25 mouse cellular contexts compared by ENCODE assay signal in genomic region chr11:49088990-49089652, GRCm38 (mm10). TPM values are rescaled to one million over a fixed set of nuclear protein-coding genes. Genes with fewer than 3 reads are reported as not detected.
A peak's percentile ranks its signal among the peaks of the same experiment; 100 is the strongest.
DNase-seq lines count a peak whose midpoint lies in the region; ATAC-seq and TF ChIP-seq lines count a peak whose summit lies in the region.
"Had no signal": no experiment of that assay in that cellular context is flagged by ENCODE, and none has a peak within 500 bp of the region (broad histone marks: within the 10 kb centered on the region; RNA-seq: fewer than 3 reads in every experiment).

No protein-coding gene starts in this region.

- no peak overlapping the region for H3K27ac ChIP-seq in gastrocnemius, adult 2 months
- no peak overlapping the region for H3K27ac ChIP-seq in intestine, embryonic 15.5 days
- peak overlapping the region; percentile 95 for H3K27ac ChIP-seq in liver, embryonic 15.5 days (replicated peaks)
- H3K27ac ChIP-seq: embryonic facial prominence, embryonic 13.5 days; forebrain, embryonic 15.5 days; heart, embryonic 13.5 days; hindbrain, embryonic 13.5 days; kidney, postnatal 0 days; left cerebral cortex, adult 2 months; limb, embryonic 10.5 days had no signal

- ATAC-seq in intestine, embryonic 15.5 days, result peak; percentile 81
- ATAC-seq in liver, embryonic 15.5 days (ENCODE audit: insufficient read depth), result no peak
- ATAC-seq: forebrain, embryonic 15.5 days had no signal

- peaks cover 9% of the 10 kb centered on the region for H3K4me1 ChIP-seq in intestine, embryonic 15.5 days (replicated peaks)
- H3K4me1 ChIP-seq in liver, embryonic 15.5 days (replicated peaks), result peaks cover 81% of the 10 kb centered on the region
- H3K4me1 ChIP-seq: forebrain, embryonic 15.5 days had no signal

- no peaks in the 10 kb centered on the region for H3K36me3 ChIP-seq in intestine, embryonic 15.5 days
- no peaks in the 10 kb centered on the region for H3K36me3 ChIP-seq in liver, embryonic 15.5 days (replicated peaks)
- H3K36me3 ChIP-seq: embryonic facial prominence, embryonic 13.5 days; forebrain, embryonic 15.5 days; heart, embryonic 13.5 days; hindbrain, embryonic 13.5 days; limb, embryonic 10.5 days had no signal

- 68% methylated on average over 5 of the region's 5 CpGs for WGBS in intestine, embryonic 15.5 days
- 70% methylated on average over 5 of the region's 5 CpGs for WGBS in liver, embryonic 15.5 days (ENCODE audit: insufficient replicate concordance)

- no peak for DNase-seq in gastrocnemius, adult 2 months
- DNase-seq in gastrocnemius, adult 8-10 months (ENCODE audit: low spot score in 2 of 2), result no peak
- DNase-seq in CD4-positive helper T cell, adult 2 months (ENCODE audit: low read depth, low spot score), result peak; percentile 52
- DNase-seq in layer of hippocampus, adult 8-10 months (ENCODE audit: low spot score in 2 of 2), result no peak
- DNase-seq in layer of hippocampus, postnatal 25 days (ENCODE audit: extremely low spot score in 1 of 2, low spot score in 1 of 2), result no peak
- DNase-seq in left cerebral cortex, postnatal 4 days, result no peak
- DNase-seq: cerebellum, adult 11 months; kidney, adult 18-20 months; midbrain, embryonic 14.5 days; right cerebral cortex, postnatal 14 days had no signal

- intact Hi-C loops in gastrocnemius, adult 2 months (cut with DNase I), result loop anchor here (10.0 kb wide), 1 partner anchor 94 kb away; the partner anchor contains the start of genes Gm12185 and Tgtp1
- intact Hi-C loops in left cerebral cortex, postnatal 4 days (cut with DNase I), result no loop called here

- no peak overlapping the region for H3K9ac ChIP-seq in intestine, embryonic 15.5 days
- peak overlapping the region; percentile 54; the same call in 1 of the 2 replicates for H3K9ac ChIP-seq in liver, embryonic 15.5 days
- H3K9ac ChIP-seq: embryonic facial prominence, embryonic 13.5 days; forebrain, embryonic 15.5 days; hindbrain, embryonic 13.5 days had no signal

- H3K4me2 ChIP-seq in intestine, embryonic 15.5 days (replicated peaks), result no peak overlapping the region; the same call in 1 of the 2 replicates
- peak overlapping the region; percentile 87 for H3K4me2 ChIP-seq in liver, embryonic 15.5 days
- H3K4me2 ChIP-seq: forebrain, embryonic 15.5 days had no signal

- TF ChIP-seq CTCF in gastrocnemius, adult 2 months (IDR thresholded peaks at IDR 0.05), result no peak

- H3K9me3 ChIP-seq in intestine, embryonic 15.5 days, result no peaks in the 10 kb centered on the region
- H3K9me3 ChIP-seq in liver, embryonic 15.5 days (replicated peaks), result no peaks in the 10 kb centered on the region
- H3K9me3 ChIP-seq: embryonic facial prominence, embryonic 13.5 days; forebrain, embryonic 15.5 days; heart, embryonic 13.5 days; hindbrain, embryonic 13.5 days; limb, embryonic 10.5 days; megakaryocyte, embryonic 14.5 days had no signal

- H3K27me3 ChIP-seq in intestine, embryonic 15.5 days (replicated peaks), result no peaks in the 10 kb centered on the region
- H3K27me3 ChIP-seq in liver, embryonic 15.5 days, result no peaks in the 10 kb centered on the region
- H3K27me3 ChIP-seq: embryonic facial prominence, embryonic 13.5 days; forebrain, embryonic 15.5 days; heart, embryonic 13.5 days; hindbrain, embryonic 13.5 days; megakaryocyte, embryonic 14.5 days had no signal

- H3K4me3 ChIP-seq in gastrocnemius, adult 2 months, result peak overlapping the region; percentile 47; the same call in 1 of the 2 replicates
- H3K4me3 ChIP-seq in intestine, embryonic 15.5 days (replicated peaks), result no peak overlapping the region
- H3K4me3 ChIP-seq in liver, embryonic 15.5 days (replicated peaks), result 0 out of 2 replicates have a peak overlapping the region, but pooled peaks have one; percentile 45
- H3K4me3 ChIP-seq: forebrain, embryonic 15.5 days; hindbrain, embryonic 13.5 days; left cerebral cortex, adult 2 months had no signal

RNA-seq across cellular contexts. Expression of gene Ifi47, which starts 12.7 kb away (rescaled TPM):
- under 1 TPM; 0.84 TPM for total RNA-seq in gastrocnemius, adult 2 months (2021)
- total RNA-seq in gastrocnemius, adult 8-10 months (2022), result 1 to 10 TPM in 2 of 4 experiments, under 1 TPM in 2; 0.58 to 1.1 (median 0.89) TPM
- polyA plus RNA-seq in intestine, embryonic 15.5 days (2015; fragmentation: Nextera tagmentation; extraction: Ambion mirVana), result 3.1 and 3.2 TPM in 2 replicates
- 7.0 and 7.1 TPM in 2 replicates for polyA plus RNA-seq in liver, embryonic 15.5 days (2015; fragmentation: Nextera tagmentation; extraction: Ambion mirVana)
- total RNA-seq in layer of hippocampus, adult 8-10 months (2022), result 1 to 10 TPM in 2 of 4 experiments, under 1 TPM in 2; 0.89 to 1.4 (median 1.1) TPM
- total RNA-seq in layer of hippocampus, postnatal 25 days (2021), result under 1 TPM; 0.33 to 0.44 TPM
- under 1 TPM; 0.48 to 0.90 TPM for total RNA-seq in left cerebral cortex, postnatal 4 days (2021)
- polyA plus RNA-seq: neural tube, embryonic 14.5 days had no signal

RNA-seq across cellular contexts. Expression of gene Tgtp2, which starts 25.1 kb away (rescaled TPM):
- 1 to 10 TPM in 1 of 2 experiments, under 1 TPM in 1; 0.66 to 1.3 TPM for total RNA-seq in gastrocnemius, adult 2 months (2021)
- under 1 TPM in 3 of 4 experiments, not detected in 1; 0.29 to 0.53 (median 0.43) TPM for total RNA-seq in gastrocnemius, adult 8-10 months (2022)
- 0.56 and 0.88 TPM in 2 replicates for polyA plus RNA-seq in intestine, embryonic 15.5 days (2015; fragmentation: Nextera tagmentation; extraction: Ambion mirVana)
- polyA plus RNA-seq in liver, embryonic 15.5 days (2015; fragmentation: Nextera tagmentation; extraction: Ambion mirVana), result 0.86 and 1.1 TPM in 2 replicates
- under 1 TPM in 2 of 4 experiments, not detected in 2; 0.16 to 0.71 TPM for total RNA-seq in layer of hippocampus, adult 8-10 months (2022)
- total RNA-seq in layer of hippocampus, postnatal 25 days (2021), result under 1 TPM; 0.45 to 0.62 TPM
- total RNA-seq in left cerebral cortex, postnatal 4 days (2021), result not detected
- polyA plus RNA-seq: forebrain, embryonic 15.5 days; hindbrain, embryonic 13.5 days; limb, embryonic 10.5 days; neural tube, embryonic 14.5 days had no signal

RNA-seq across cellular contexts. Expression of gene Olfr1396, which starts 25.6 kb away (rescaled TPM):
- total RNA-seq in gastrocnemius, adult 2 months (2021), result not detected
- not detected for total RNA-seq in gastrocnemius, adult 8-10 months (2022)
- polyA plus RNA-seq in intestine, embryonic 15.5 days (2015; fragmentation: Nextera tagmentation; extraction: Ambion mirVana), result not detected in 2 replicates
- polyA plus RNA-seq in liver, embryonic 15.5 days (2015; fragmentation: Nextera tagmentation; extraction: Ambion mirVana), result not detected in 2 replicates
- total RNA-seq in layer of hippocampus, adult 8-10 months (2022), result not detected
- not detected for total RNA-seq in layer of hippocampus, postnatal 25 days (2021)
- total RNA-seq in left cerebral cortex, postnatal 4 days (2021), result not detected
- total RNA-seq: left cerebral cortex, adult 2 months had no signal
- polyA plus RNA-seq: brain, embryonic 14.5 days; embryonic facial prominence, embryonic 13.5 days; forebrain, embryonic 15.5 days; heart, embryonic 13.5 days; hindbrain, embryonic 13.5 days; kidney, postnatal 0 days; limb, embryonic 10.5 days; lung, postnatal 0 days; midbrain, embryonic 14.5 days; neural tube, embryonic 14.5 days had no signal

RNA-seq across cellular contexts. Expression of gene 9930111J21Rik2, which starts 38.1 kb away (rescaled TPM):
- 1 to 10 TPM; 1.0 to 2.5 TPM for total RNA-seq in gastrocnemius, adult 2 months (2021)
- total RNA-seq in gastrocnemius, adult 8-10 months (2022), result 1 to 10 TPM in 2 of 4 experiments, under 1 TPM in 2; 0.70 to 1.2 (median 1.0) TPM
- polyA plus RNA-seq in intestine, embryonic 15.5 days (2015; fragmentation: Nextera tagmentation; extraction: Ambion mirVana), result 0.76 and 1.1 TPM in 2 replicates
- 1.2 and 1.6 TPM in 2 replicates for polyA plus RNA-seq in liver, embryonic 15.5 days (2015; fragmentation: Nextera tagmentation; extraction: Ambion mirVana)
- 1 to 10 TPM in 3 of 4 experiments, under 1 TPM in 1; 0.92 to 4.2 (median 2.6) TPM for total RNA-seq in layer of hippocampus, adult 8-10 months (2022)
- 1 to 10 TPM in 1 of 2 experiments, under 1 TPM in 1; 0.86 to 1.5 TPM for total RNA-seq in layer of hippocampus, postnatal 25 days (2021)
- 1 to 10 TPM in 1 of 2 experiments, under 1 TPM in 1; 0.56 to 1.0 TPM for total RNA-seq in left cerebral cortex, postnatal 4 days (2021)

RNA-seq across cellular contexts. Expression of gene Olfr1395, which starts 53.0 kb away (rescaled TPM):
- not detected for total RNA-seq in gastrocnemius, adult 2 months (2021)
- not detected for total RNA-seq in gastrocnemius, adult 8-10 months (2022)
- polyA plus RNA-seq in intestine, embryonic 15.5 days (2015; fragmentation: Nextera tagmentation; extraction: Ambion mirVana), result not detected in 2 replicates
- polyA plus RNA-seq in liver, embryonic 15.5 days (2015; fragmentation: Nextera tagmentation; extraction: Ambion mirVana), result not detected in 2 replicates
- total RNA-seq in layer of hippocampus, adult 8-10 months (2022), result not detected
- total RNA-seq in layer of hippocampus, postnatal 25 days (2021), result not detected
- total RNA-seq in left cerebral cortex, postnatal 4 days (2021), result not detected
- total RNA-seq: adrenal gland, postnatal 14 days; heart, postnatal 25 days; left cerebral cortex, adult 2 months had no signal
- polyA plus RNA-seq: brain, embryonic 14.5 days; embryonic facial prominence, embryonic 13.5 days; forebrain, embryonic 15.5 days; heart, embryonic 13.5 days; hindbrain, embryonic 13.5 days; kidney, postnatal 0 days; limb, embryonic 10.5 days; lung, postnatal 0 days; midbrain, embryonic 14.5 days; neural tube, embryonic 14.5 days had no signal
